Mouse (Mus musculus) Patski (cell line): ENCODE measurements at regions not wholly inside any gene's neighbourhood (a gene's known extent, or its start where the extent isn't known, plus 50 kb on each side); places are given as distances from the start of the nearest gene placed in this dataset.

Experiments used
- ATAC-seq: fragments of 100-300 bp; one replicate; pipeline ENCODE4 v1.8.0; 2021
- CTCF ChIA-PET: fragments of 350-600 bp; sonication (Branson Sonifier 250); formaldehyde crosslinking; loops from one replicate; lab custom pipeline; 2022; ENCODE audit warnings: inconsistent platforms; lab: Charles Lee
- POLR2A ChIA-PET: fragments of 350-600 bp; sonication (Branson Sonifier 250); formaldehyde crosslinking; loops from one replicate; lab custom pipeline; 2022; ENCODE audit warnings: antibody characterized with exemption, inconsistent platforms; lab: Charles Lee
- DNase-seq: peaks from one replicate; pipeline ENCODE4 v3.0.0-alpha.2; 2011; ENCODE audit warnings: low read depth, low spot score
- H3K27me3 ChIP-seq: fragments of 371-371 bp; one replicate; pipeline ENCODE4 v1.5.1; 2021
- CTCF ChIP-seq: fragments of 100-300 bp; IDR thresholded peaks from one replicate; pipeline ENCODE4 v1.5.1; 2021
- in situ Hi-C: fragments of 300-500 bp; cut with MboI; formaldehyde crosslinking; loops from 3 replicates; pipeline ENCODE4 v1.11.1; 2018; ENCODE audit warnings: low pct_unique_long_range_greater_than_20kb, mixed read lengths

- no peak for ATAC-seq
- TF ChIP-seq CTCF = no peak
- ChIA-PET POLR2A (no interaction called here), CTCF (no interaction called here)
- no peak for DNase-seq
- in situ Hi-C loops = no loop called here
- no peaks in the 10 kb centered on the region for H3K27me3 ChIP-seq
Observed at GRCm38 (mm10) chr8:44699384-44700105, 235.7 kb upstream of the Fat1 start.

GRCm38 (mm10) chr8:44704595-44705265 is 230.5 kb upstream of the Fat1 start:
- ATAC-seq (no peak), DNase-seq (no peak)
- CTCF ChIA-PET = interaction anchor here (2.5 kb wide), 1 partner anchor 13 kb away, joined by 12 read pairs; no protein-coding TSS in a partner anchor
- no peak for TF ChIP-seq CTCF
- in situ Hi-C loops = no loop called here
- POLR2A ChIA-PET = no interaction called here
- H3K27me3 ChIP-seq = no peaks in the 10 kb centered on the region

- in situ Hi-C loops = no loop called here
- ATAC-seq = no peak
Observed at GRCm38 (mm10) chr8:44708659-44709170, 226.5 kb upstream of the Fat1 start.

GRCm38 (mm10) chr8:44709171-44709940 is 225.9 kb upstream of the Fat1 start:
- ATAC-seq (no peak), DNase-seq (no peak)
- no peak for TF ChIP-seq CTCF
- ChIA-PET CTCF (interaction anchor here (1.1 to 2.4 kb wide), 2 partner anchors 8 to 23 kb away, joined by 3 to 5 read pairs; no protein-coding TSS in a partner anchor), POLR2A (no interaction called here)
- in situ Hi-C loops = no loop called here
- no peaks in the 10 kb centered on the region for H3K27me3 ChIP-seq

More at GRCm38 (mm10) chr8:44708659-44709170, 226.5 kb upstream of the Fat1 start:
- CTCF ChIA-PET = interaction anchor here (2.4 kb wide), 1 partner anchor 22 kb away, joined by 5 read pairs; no protein-coding TSS in a partner anchor
- no peak for TF ChIP-seq CTCF
- no peak for DNase-seq
- H3K27me3 ChIP-seq = no peaks in the 10 kb centered on the region
- POLR2A ChIA-PET = no interaction called here

GRCm38 (mm10) chr8:44734577-44734976 is 200.7 kb upstream of the Fat1 start:
- ATAC-seq = no peak
- TF ChIP-seq CTCF = no peak
- ChIA-PET POLR2A (no interaction called here), CTCF (no interaction called here)
- no peak for DNase-seq
- H3K27me3 ChIP-seq = no peaks in the 10 kb centered on the region
- in situ Hi-C loops = no loop called here

- CTCF ChIA-PET = no interaction called here
- in situ Hi-C loops = no loop called here
- DNase-seq (no peak), ATAC-seq (no peak)
- POLR2A ChIA-PET = no interaction called here
- H3K27me3 ChIP-seq = no peaks in the 10 kb centered on the region
- TF ChIP-seq CTCF = no peak
Observed at GRCm38 (mm10) chr8:44735801-44736200, 199.4 kb upstream of the Fat1 start.

- DNase-seq (no peak), ATAC-seq (no peak)
- no peak for TF ChIP-seq CTCF
- in situ Hi-C loops = no loop called here
- no peaks in the 10 kb centered on the region for H3K27me3 ChIP-seq
- ChIA-PET POLR2A (interaction anchor here (1.3 kb wide), 1 partner anchor 13 kb away, joined by 5 read pairs; no protein-coding TSS in a partner anchor), CTCF (no interaction called here)
Observed at GRCm38 (mm10) chr8:44743353-44743752, 191.9 kb upstream of the Fat1 start.

GRCm38 (mm10) chr8:44744991-44745658 is 190.1 kb upstream of the Fat1 start:
- ATAC-seq = no peak
- ChIA-PET CTCF (no interaction called here), POLR2A (no interaction called here)
- H3K27me3 ChIP-seq = no peaks in the 10 kb centered on the region
- DNase-seq = no peak
- in situ Hi-C loops = no loop called here
- TF ChIP-seq CTCF = no peak

- in situ Hi-C loops = no loop called here
- ATAC-seq (peak; percentile 98), DNase-seq (peak; percentile 90)
- no peaks in the 10 kb centered on the region for H3K27me3 ChIP-seq
- POLR2A ChIA-PET = no interaction called here
- CTCF ChIA-PET = interaction anchor here (1.2 to 1.5 kb wide), 4 partner anchors 19 to 593 kb away, joined by 3 to 4 read pairs (median 3); no protein-coding TSS in a partner anchor
- no peak for TF ChIP-seq CTCF
Observed at GRCm38 (mm10) chr8:44758727-44759126, 176.5 kb upstream of the Fat1 start.
